In the genomic region with DNA sequence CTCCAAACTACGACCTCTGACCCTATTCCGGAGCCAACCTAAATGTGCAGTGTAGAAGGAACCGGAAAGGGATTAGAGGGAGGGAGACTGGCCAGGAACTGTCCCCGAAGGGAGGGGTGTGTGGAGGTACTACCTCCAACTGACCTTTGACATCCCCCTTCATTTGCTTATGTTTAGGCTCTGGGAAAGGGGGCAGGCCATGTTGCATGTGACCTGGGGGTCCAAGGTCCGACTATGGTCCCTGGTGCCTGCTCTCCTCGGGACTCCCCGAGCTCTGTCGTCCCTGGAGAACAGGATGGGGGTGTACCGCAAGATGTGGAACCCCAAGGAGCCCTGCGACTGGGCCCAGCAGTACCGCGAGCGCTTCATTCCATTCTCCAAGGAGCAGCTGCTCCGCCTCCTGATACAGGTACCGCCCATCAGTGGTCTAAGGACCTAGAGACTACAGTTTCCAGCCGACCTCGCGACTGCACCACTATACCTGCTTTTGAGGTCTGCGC, we compare ENCODE assay signal across 8 mouse cellular contexts. TPM values are rescaled to one million over a fixed set of nuclear protein-coding genes. Genes with fewer than 3 reads are reported as not detected.
DNase-seq lines count a peak whose midpoint lies in the region; ATAC-seq and TF ChIP-seq lines count a peak whose summit lies in the region.

No protein-coding gene starts in this region.

- peak overlapping the region; percentile 73 for H3K9ac ChIP-seq in heart, adult 2 months (ENCODE audit: low read depth, low read length)
- peak overlapping the region; percentile 70 for H3K9ac ChIP-seq in midbrain, embryonic 15.5 days

- H3K4me3 ChIP-seq in heart, adult 2 months = peak overlapping the region; percentile 76
- peak overlapping the region; percentile 55 for H3K4me3 ChIP-seq in midbrain, embryonic 15.5 days
- H3K4me3 ChIP-seq in testis, adult 2 months (ENCODE audit: control insufficient read depth, low read depth, low read length) = peak overlapping the region; percentile 85

- intact Hi-C loops in heart, adult 2 months (cut with DNase I) = loop anchor here (1.0 kb wide), 1 partner anchor 26 kb away; no protein-coding TSS in a partner anchor
- intact Hi-C loops in gastrocnemius, postnatal 14 days (cut with DNase I; ENCODE audit: low total_unique reads) = no loop called here

- peak; percentile 43 for ATAC-seq in common myeloid progenitor, adult 5-6 weeks (replicated peaks; ENCODE audit: low read depth, poor library complexity, severe bottlenecking)
- peak; percentile 67 for ATAC-seq in midbrain, embryonic 15.5 days (replicated peaks)

- H3K9me3 ChIP-seq in midbrain, embryonic 15.5 days = no peaks in the 10 kb centered on the region

- WGBS in heart, adult 2 months = 2% methylated on average over 19 of the region's 19 CpGs
- under 1% methylated on average over 19 of the region's 19 CpGs for WGBS in midbrain, embryonic 15.5 days

- DNase-seq in heart, adult 2 months = peak in 1 of 2 experiments; percentile 73
- no peak for DNase-seq in heart, adult 8-10 months (ENCODE audit: low spot score)
- peak; percentile 40 for DNase-seq in gastrocnemius, postnatal 14 days
- DNase-seq in kidney, adult 9 months = peak; percentile 94
- DNase-seq in liver = peak; percentile 78

- H3K4me2 ChIP-seq in midbrain, embryonic 15.5 days = peak overlapping the region; percentile 87

- H3K79me2 ChIP-seq in heart, adult 2 months (replicated peaks; ENCODE audit: control insufficient read depth, insufficient read depth, low read length) = no peaks in the 10 kb centered on the region

- H3K4me1 ChIP-seq in heart, adult 2 months (ENCODE audit: control insufficient read depth, insufficient read depth, low read length) = peaks cover 1% of the 10 kb centered on the region; the same call in 1 of the 2 replicates
- peaks cover 14% of the 10 kb centered on the region for H3K4me1 ChIP-seq in midbrain, embryonic 15.5 days
- peaks cover 13% of the 10 kb centered on the region for H3K4me1 ChIP-seq in testis, adult 2 months (ENCODE audit: control insufficient read depth, insufficient read depth, low read length)

- peak overlapping the region; percentile 93 for H3K27ac ChIP-seq in heart, adult 2 months
- H3K27ac ChIP-seq in midbrain, embryonic 15.5 days = peak overlapping the region; percentile 81
- peak overlapping the region; percentile 91 for H3K27ac ChIP-seq in testis, adult 2 months (ENCODE audit: control insufficient read depth, insufficient read depth, low read depth, low read length)

- H3K27me3 ChIP-seq in heart, adult 2 months (ENCODE audit: control insufficient read depth, insufficient read depth, low read length) = no peaks in the 10 kb centered on the region
- H3K27me3 ChIP-seq in midbrain, embryonic 15.5 days (replicated peaks) = no peaks in the 10 kb centered on the region
- no peaks in the 10 kb centered on the region for H3K27me3 ChIP-seq in testis, adult 2 months (ENCODE audit: control insufficient read depth, insufficient read depth, low read length)

- TF ChIP-seq EP300 in heart, adult 2 months (IDR thresholded peaks at IDR 0.05; ENCODE audit: insufficient read depth, low read depth, low read length) = no peak

- TF ChIP-seq POLR2A in heart, adult 2 months (IDR thresholded peaks at IDR 0.05; ENCODE audit: insufficient read depth, low read depth, low read length) = no peak
- 0 out of 2 replicates have a peak, but pooled peaks have one; percentile 16 for TF ChIP-seq POLR2A in testis, adult 2 months (IDR thresholded peaks at IDR 0.05; ENCODE audit: control insufficient read depth, low read depth, low read length)

- H3K36me3 ChIP-seq in heart, adult 2 months (ENCODE audit: control insufficient read depth, insufficient read depth, low read length) = no peaks in the 10 kb centered on the region
- no peaks in the 10 kb centered on the region for H3K36me3 ChIP-seq in midbrain, embryonic 15.5 days (replicated peaks)
- H3K36me3 ChIP-seq in testis, adult 2 months (ENCODE audit: control insufficient read depth, insufficient read depth, low read length) = no peaks in the 10 kb centered on the region; the same call in 1 of the 2 replicates

- no peak for TF ChIP-seq CTCF in heart, adult 2 months (IDR thresholded peaks at IDR 0.05)
- no peak for TF ChIP-seq CTCF in testis, adult 2 months (IDR thresholded peaks at IDR 0.05; ENCODE audit: control insufficient read depth, insufficient read depth, insufficient replicate concordance, low read depth, low read length)

RNA-seq across cellular contexts. Expression of gene Tmem143, which starts 0.6 kb away (rescaled TPM):
- 100 to 1,000 TPM; 113 to 132 TPM for total RNA-seq in heart, adult 2 months (2021)
- 205 and 206 TPM in 2 replicates for polyA plus RNA-seq in heart, adult 2 months (2012; rRNA removed)
- 100 to 1,000 TPM; 115 to 143 (median 126) TPM for total RNA-seq in heart, adult 8-10 months (2022)
- total RNA-seq in common myeloid progenitor, adult 5-6 weeks (2017) = 8.1 and 9.1 TPM in 2 replicates
- total RNA-seq in gastrocnemius, postnatal 14 days (2021) = 10 to 100 TPM; 49.2 to 61.0 TPM
- polyA plus RNA-seq in midbrain, embryonic 15.5 days (2015; fragmentation: Nextera tagmentation; extraction: Ambion mirVana) = 7.7 and 10.2 TPM in 2 replicates
- polyA plus RNA-seq in testis, adult 2 months (2012; rRNA removed) = 8.1 and 8.8 TPM in 2 replicates

RNA-seq across cellular contexts. Expression of gene Syngr4, which starts 0.8 kb away (rescaled TPM):
- total RNA-seq in heart, adult 2 months (2021) = not detected
- 0.38 and 0.53 TPM in 2 replicates for polyA plus RNA-seq in heart, adult 2 months (2012; rRNA removed)
- not detected for total RNA-seq in heart, adult 8-10 months (2022)
- total RNA-seq in common myeloid progenitor, adult 5-6 weeks (2017) = 3.2 TPM in 1 of 2 replicates, not detected in the other
- under 1 TPM in 1 of 2 experiments, not detected in 1; 0.24 TPM for total RNA-seq in gastrocnemius, postnatal 14 days (2021)
- polyA plus RNA-seq in midbrain, embryonic 15.5 days (2015; fragmentation: Nextera tagmentation; extraction: Ambion mirVana) = 0.22 TPM in 1 of 2 replicates, not detected in the other
- polyA plus RNA-seq in testis, adult 2 months (2012; rRNA removed) = 758 and 764 TPM in 2 replicates

RNA-seq across cellular contexts. Expression of gene Grin2d, which starts 19.1 kb away (rescaled TPM):
- total RNA-seq in heart, adult 2 months (2021) = under 1 TPM; 0.31 to 0.43 TPM
- 0.56 and 0.92 TPM in 2 replicates for polyA plus RNA-seq in heart, adult 2 months (2012; rRNA removed)
- total RNA-seq in heart, adult 8-10 months (2022) = 1 to 10 TPM; 1.1 to 2.2 (median 1.3) TPM
- 0.23 TPM in 1 of 2 replicates, not detected in the other for total RNA-seq in common myeloid progenitor, adult 5-6 weeks (2017)
- under 1 TPM; 0.44 to 0.64 TPM for total RNA-seq in gastrocnemius, postnatal 14 days (2021)
- polyA plus RNA-seq in midbrain, embryonic 15.5 days (2015; fragmentation: Nextera tagmentation; extraction: Ambion mirVana) = 2.7 and 3.9 TPM in 2 replicates
- polyA plus RNA-seq in testis, adult 2 months (2012; rRNA removed) = 21.1 and 22.3 TPM in 2 replicates

RNA-seq across cellular contexts. Expression of gene Emp3, which starts 23.9 kb away (rescaled TPM):
- 10 to 100 TPM; 24.2 to 29.2 TPM for total RNA-seq in heart, adult 2 months (2021)
- polyA plus RNA-seq in heart, adult 2 months (2012; rRNA removed) = 59.7 and 77.7 TPM in 2 replicates
- 10 to 100 TPM; 17.3 to 24.6 (median 22.3) TPM for total RNA-seq in heart, adult 8-10 months (2022)
- total RNA-seq in common myeloid progenitor, adult 5-6 weeks (2017) = 200 and 205 TPM in 2 replicates
- total RNA-seq in gastrocnemius, postnatal 14 days (2021) = 10 to 100 TPM; 21.5 to 31.1 TPM
- 35.2 and 40.3 TPM in 2 replicates for polyA plus RNA-seq in midbrain, embryonic 15.5 days (2015; fragmentation: Nextera tagmentation; extraction: Ambion mirVana)
- 80.7 and 85.0 TPM in 2 replicates for polyA plus RNA-seq in testis, adult 2 months (2012; rRNA removed)

RNA-seq across cellular contexts. Expression of gene Kdelr1, which starts 24.7 kb away (rescaled TPM):
- total RNA-seq in heart, adult 2 months (2021) = 100 to 1,000 TPM; 107 to 126 TPM
- 254 and 344 TPM in 2 replicates for polyA plus RNA-seq in heart, adult 2 months (2012; rRNA removed)
- total RNA-seq in heart, adult 8-10 months (2022) = 100 to 1,000 TPM; 115 to 134 (median 127) TPM
- 51.8 and 75.5 TPM in 2 replicates for total RNA-seq in common myeloid progenitor, adult 5-6 weeks (2017)
- total RNA-seq in gastrocnemius, postnatal 14 days (2021) = 10 to 100 TPM; 64.2 to 68.5 TPM
- 53.0 and 54.9 TPM in 2 replicates for polyA plus RNA-seq in midbrain, embryonic 15.5 days (2015; fragmentation: Nextera tagmentation; extraction: Ambion mirVana)
- 67.4 and 82.4 TPM in 2 replicates for polyA plus RNA-seq in testis, adult 2 months (2012; rRNA removed)
